Mouse (Mus musculus): ENCODE data around the gene Atp6v0b.

GRCm38 (mm10) chr4:117882701-117883691 lies 4.1 kb downstream of the Atp6v0b start, which contains the start of gene B4galt2:
- no peak for TF ChIP-seq CTCF (IDR thresholded peaks at IDR 0.05; ENCODE audit: low read depth, low read length)
- TF ChIP-seq GATA1 (IDR thresholded peaks at IDR 0.05; ENCODE audit: borderline replicate concordance, low read length), result no peak
- no peak for TF ChIP-seq TAL1 (conservative IDR thresholded peaks at IDR 0.05; ENCODE audit: low read depth, low read length)
